Mouse (Mus musculus) brown adipose tissue, adult 24 weeks (tissue): ENCODE measurements at regions not wholly inside any gene's neighbourhood (a gene's known extent, or its start where the extent isn't known, plus 50 kb on each side); places are given as distances from the start of the nearest gene placed in this dataset.

Experiments
- H3K27ac ChIP-seq: fragments of 200-500 bp; replicated peaks from 2 replicates; pipeline ENCODE4 v1.5.1; 2012; ENCODE audit warnings: low read depth, mild to moderate bottlenecking, low read length
- H3K4me1 ChIP-seq: fragments of 200-500 bp; 2 replicates; pipeline ENCODE4 v1.6.1; 2012; ENCODE audit warnings: low read length, mixed read lengths; ENCODE audit not compliant: control insufficient read depth, insufficient read depth, insufficient read length
- H3K4me3 ChIP-seq: fragments of 200-500 bp; 2 replicates; pipeline ENCODE4 v1.5.1; 2012; ENCODE audit warnings: low read depth, mild to moderate bottlenecking, low read length, moderate library complexity; ENCODE audit not compliant: insufficient read depth

- Histone ChIP-seq H3K4me1 (no peaks in the 10 kb centered on the region), H3K27ac (no peak overlapping the region), H3K4me3 (no peak overlapping the region)
These were observed 229.8 kb downstream of the Olfm4 start for GRCm38 (mm10) chr14:80213666-80214065.

- Histone ChIP-seq H3K27ac (no peak overlapping the region), H3K4me1 (no peaks in the 10 kb centered on the region), H3K4me3 (no peak overlapping the region)
These were observed 232.2 kb downstream of the Olfm4 start for GRCm38 (mm10) chr14:80215960-80216552.

GRCm38 (mm10) chr14:80232066-80232465, 248.2 kb downstream of the Olfm4 start:
- Histone ChIP-seq H3K27ac (no peak overlapping the region), H3K4me3 (no peak overlapping the region), H3K4me1 (no peaks in the 10 kb centered on the region)

GRCm38 (mm10) chr14:80232976-80233375, 249.1 kb downstream of the Olfm4 start:
- no peak overlapping the region for H3K4me3 ChIP-seq

GRCm38 (mm10) chr14:80237136-80237535, 253.3 kb downstream of the Olfm4 start:
- Histone ChIP-seq H3K4me1 (no peaks in the 10 kb centered on the region), H3K4me3 (no peak overlapping the region), H3K27ac (no peak overlapping the region)

More at GRCm38 (mm10) chr14:80232976-80233375, 249.1 kb downstream of the Olfm4 start:
- no peaks in the 10 kb centered on the region for H3K4me1 ChIP-seq
- H3K27ac ChIP-seq = no peak overlapping the region

GRCm38 (mm10) chr14:80237552-80237951, 253.7 kb downstream of the Olfm4 start:
- Histone ChIP-seq H3K27ac (no peak overlapping the region), H3K4me1 (no peaks in the 10 kb centered on the region), H3K4me3 (no peak overlapping the region)

GRCm38 (mm10) chr14:80244640-80245302, 260.9 kb downstream of the Olfm4 start:
- Histone ChIP-seq H3K4me1 (no peaks in the 10 kb centered on the region), H3K4me3 (no peak overlapping the region), H3K27ac (no peak overlapping the region)

GRCm38 (mm10) chr14:80247575-80247974, 263.7 kb downstream of the Olfm4 start:
- Histone ChIP-seq H3K4me1 (no peaks in the 10 kb centered on the region), H3K4me3 (no peak overlapping the region), H3K27ac (no peak overlapping the region)

GRCm38 (mm10) chr14:80249882-80250281, 266.0 kb downstream of the Olfm4 start:
- Histone ChIP-seq H3K27ac (no peak overlapping the region), H3K4me1 (no peaks in the 10 kb centered on the region), H3K4me3 (no peak overlapping the region)

GRCm38 (mm10) chr14:80257086-80257485, 273.2 kb downstream of the Olfm4 start:
- Histone ChIP-seq H3K4me1 (no peaks in the 10 kb centered on the region), H3K27ac (no peak overlapping the region), H3K4me3 (no peak overlapping the region)

- no peak overlapping the region for H3K27ac ChIP-seq
- no peak overlapping the region for H3K4me3 ChIP-seq
- H3K4me1 ChIP-seq = no peaks in the 10 kb centered on the region
These were observed 279.3 kb downstream of the Olfm4 start for GRCm38 (mm10) chr14:80263173-80263572.

GRCm38 (mm10) chr14:80265081-80265480, 281.2 kb downstream of the Olfm4 start:
- Histone ChIP-seq H3K4me3 (no peak overlapping the region), H3K4me1 (no peaks in the 10 kb centered on the region), H3K27ac (no peak overlapping the region)

- H3K4me1 ChIP-seq = no peaks in the 10 kb centered on the region
- H3K4me3 ChIP-seq = no peak overlapping the region
- H3K27ac ChIP-seq = no peak overlapping the region
These were observed 285.5 kb downstream of the Olfm4 start for GRCm38 (mm10) chr14:80269179-80269951.

- no peaks in the 10 kb centered on the region for H3K4me1 ChIP-seq
- no peak overlapping the region for H3K4me3 ChIP-seq
- no peak overlapping the region for H3K27ac ChIP-seq
These were observed 286.2 kb downstream of the Olfm4 start for GRCm38 (mm10) chr14:80270063-80270462.

GRCm38 (mm10) chr14:80280188-80280587, 296.3 kb downstream of the Olfm4 start:
- no peaks in the 10 kb centered on the region for H3K4me1 ChIP-seq
- H3K27ac ChIP-seq = no peak overlapping the region
- H3K4me3 ChIP-seq = no peak overlapping the region
